Mouse (Mus musculus) midbrain, embryonic 14.5 days (tissue): ENCODE results near the gene Ints1. TPM values are rescaled to one million over a fixed set of nuclear protein-coding genes. Genes with fewer than 3 reads are reported as not detected.
"Not testable (repeated sequence)": the region's sequence is repeated elsewhere in the genome, so short reads cannot be mapped to it uniquely, and the experiment has no call there.

Experiments used
- ATAC-seq: fragments of 200-750 bp; cut with Nextera tagmentation; 2 replicates; pipeline ENCODE4 v1.8.0; 2017; ENCODE audit warnings: moderate number of reproducible peaks, moderate library complexity; ENCODE audit not compliant: low FRiP score, low TSS enrichment
- DNase-seq: peaks from one replicate; pipeline ENCODE4 v3.0.0-alpha.2; 2015
- H3K27ac ChIP-seq: fragments of 300-500 bp; sonication (generic); replicated peaks from 2 replicates; pipeline ENCODE4 v1.5.1; 2014; ENCODE audit warnings: mild to moderate bottlenecking, low read depth, low read length, moderate library complexity
- H3K27me3 ChIP-seq: fragments of 300-500 bp; sonication (generic); 2 replicates; pipeline ENCODE4 v1.6.1; 2014; ENCODE audit warnings: low read length, control low read depth, mixed read lengths; ENCODE audit not compliant: control insufficient read depth, insufficient read depth
- H3K36me3 ChIP-seq: fragments of 300-500 bp; sonication (generic); 2 replicates; pipeline ENCODE4 v1.6.1; 2014; ENCODE audit warnings: low read length, control low read depth; ENCODE audit not compliant: control insufficient read depth, insufficient read depth
- H3K4me1 ChIP-seq: fragments of 300-500 bp; sonication (generic); 2 replicates; pipeline ENCODE4 v1.6.1; 2014; ENCODE audit warnings: mild to moderate bottlenecking, antibody characterized with exemption, low read length, control low read depth; ENCODE audit not compliant: control insufficient read depth, insufficient read depth
- H3K4me2 ChIP-seq: fragments of 300-500 bp; sonication (generic); 2 replicates; pipeline ENCODE4 v1.6.1; 2014; ENCODE audit warnings: mild to moderate bottlenecking, low read length, moderate library complexity
- H3K4me3 ChIP-seq: fragments of 300-500 bp; sonication (generic); replicated peaks from 2 replicates; pipeline ENCODE4 v1.5.1; 2014; ENCODE audit warnings: low read depth, low read length
- H3K9ac ChIP-seq: fragments of 300-500 bp; sonication (generic); replicated peaks from 2 replicates; pipeline ENCODE4 v1.6.1; 2014; ENCODE audit warnings: mild to moderate bottlenecking, low read length, moderate library complexity
- H3K9me3 ChIP-seq: fragments of 300-500 bp; sonication (generic); 2 replicates; pipeline ENCODE4 v1.6.1; 2016; ENCODE audit warnings: low read length, control low read depth, mixed read lengths; ENCODE audit not compliant: control insufficient read depth
- WGBS: fragments of 180-500 bp; shearing (Covaris S2); extraction: QIAGEN DNeasy Blood & Tissue Kit; methylation state at CpG from one replicate; pipeline ENCODE4 v1.1.7; 2014; 5-methylcytosine and 5-hydroxymethylcytosine counted together
- polyA plus RNA-seq: library from polyadenylated mRNA; unstranded; fragments of >200 nt; fragmentation: Nextera tagmentation; extraction: Ambion mirVana; gene quantifications from 2 replicates; pipeline ENCODE4 v1.2.1, GENCODE M21; 2014

The Ints1 gene
- polyA plus RNA-seq, 1 experiment from 2014 or later: 44.7 TPM

DNA sequence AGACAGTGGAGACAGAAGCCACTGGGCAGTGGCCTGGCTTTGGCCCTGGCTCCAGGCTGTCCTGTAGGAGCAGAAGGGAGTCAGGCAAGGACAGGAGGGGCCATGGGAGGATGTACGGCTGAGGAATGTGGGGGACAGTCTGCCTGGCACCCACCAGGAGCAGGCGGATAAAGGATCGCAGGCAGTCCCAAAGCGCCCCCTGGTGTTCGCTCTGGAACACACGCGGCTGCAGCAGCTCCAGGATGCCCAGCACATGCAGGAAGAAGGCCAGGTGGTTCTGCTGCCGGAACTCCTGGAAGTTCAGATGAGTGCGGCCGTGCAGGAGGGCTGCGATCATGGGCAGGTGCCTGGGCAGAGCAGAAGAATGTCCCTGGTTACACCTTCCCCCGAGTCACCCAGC lies 20.7 kb downstream of the Ints1 start:
- 28% methylated on average over 12 of the region's 12 CpGs for WGBS

GRCm38 (mm10) chr5:139750535-139750934 lies 24.9 kb downstream of the Ints1 start:
- DNase-seq (peak; percentile 84), ATAC-seq (no peak)
- no peak overlapping the region for H3K27ac ChIP-seq
- no peaks in the 10 kb centered on the region for H3K9me3 ChIP-seq
- H3K4me1 ChIP-seq: no peaks in the 10 kb centered on the region
- no peak overlapping the region for H3K4me3 ChIP-seq
- H3K27me3 ChIP-seq: no peaks in the 10 kb centered on the region
- H3K36me3 ChIP-seq: peaks cover 53% of the 10 kb centered on the region
- no peak overlapping the region for H3K4me2 ChIP-seq
- H3K9ac ChIP-seq: no peak overlapping the region

More for the DNA sequence above, 20.7 kb downstream of the Ints1 start:
- Histone ChIP-seq H3K4me2 (no peak overlapping the region), H3K4me3 (no peak overlapping the region), H3K9ac (no peak overlapping the region), H3K4me1 (no peaks in the 10 kb centered on the region), H3K27ac (no peak overlapping the region), H3K9me3 (no peaks in the 10 kb centered on the region), H3K27me3 (no peaks in the 10 kb centered on the region), H3K36me3 (peaks cover 95% of the 10 kb centered on the region)
- ATAC-seq: no peak
- DNase-seq: peak; percentile 77

DNA sequence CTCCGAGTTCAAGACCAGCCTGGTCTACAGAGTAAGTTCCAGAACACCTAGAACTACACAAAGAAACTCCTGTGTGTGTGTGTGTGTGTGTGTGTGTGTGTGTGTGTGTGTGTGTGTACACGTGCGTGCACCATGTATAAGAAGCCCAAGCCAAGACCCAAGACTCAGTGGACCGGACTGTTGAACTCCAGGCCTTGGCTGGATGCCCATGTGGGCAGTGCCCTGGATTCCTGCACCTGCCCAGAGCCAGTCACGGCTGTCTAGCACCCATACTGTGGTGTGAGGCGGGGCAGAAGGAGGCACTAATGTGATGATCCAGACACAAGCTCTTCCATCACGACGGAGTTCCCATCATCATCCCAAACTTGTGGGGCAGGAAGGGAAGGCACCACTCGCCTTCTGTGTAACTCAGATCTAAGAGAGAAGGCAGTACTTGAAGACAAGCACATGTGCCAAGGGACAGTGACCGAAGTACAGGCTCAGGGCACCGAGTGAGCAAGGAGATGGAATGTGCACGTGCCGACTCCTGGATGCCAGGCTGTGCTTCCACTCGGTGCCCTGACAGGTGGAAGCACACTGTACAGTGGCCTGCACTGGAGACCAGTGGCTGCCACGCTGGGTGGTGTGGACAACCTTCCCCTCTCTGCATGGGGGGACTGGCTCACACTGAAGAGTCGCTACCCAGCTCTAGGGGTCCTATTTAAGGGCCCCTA lies 25.9 kb downstream of the Ints1 start:
- Histone ChIP-seq H3K4me2 (no peak overlapping the region), H3K9ac (no peak overlapping the region), H3K27ac (no peak overlapping the region), H3K27me3 (no peaks in the 10 kb centered on the region), H3K36me3 (peaks cover 43% of the 10 kb centered on the region), H3K4me1 (no peaks in the 10 kb centered on the region), H3K4me3 (no peak overlapping the region), H3K9me3 (no peaks in the 10 kb centered on the region)
- ATAC-seq (no peak), DNase-seq (no peak)
- 90% methylated on average over 16 of the region's 16 CpGs for WGBS

DNA sequence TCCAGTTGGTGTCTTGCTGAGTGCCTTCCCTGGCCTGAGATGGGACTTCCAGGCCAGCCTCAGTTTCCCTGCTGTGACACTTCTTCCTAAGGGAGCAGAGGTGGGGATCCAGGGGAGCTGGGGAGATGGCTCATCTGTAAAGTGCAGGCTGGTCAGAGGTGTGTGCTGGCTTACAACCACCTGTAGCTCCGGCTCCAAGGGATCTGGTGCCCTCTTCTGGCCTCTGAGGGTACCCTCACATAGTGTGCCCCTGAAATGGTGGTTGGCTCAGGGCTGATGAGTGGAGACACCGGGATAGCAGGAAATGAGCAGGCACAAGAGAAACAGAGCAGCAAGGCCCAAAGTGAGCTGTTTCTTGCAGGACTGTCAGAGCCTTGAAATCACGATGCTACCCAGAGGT lies 29.7 kb downstream of the Ints1 start:
- no peak; the same call in 1 of the 2 replicates for ATAC-seq
- WGBS: 8% methylated on average over 3 of the region's 3 CpGs

GRCm38 (mm10) chr5:139742640-139743039 lies 32.8 kb downstream of the Ints1 start:
- H3K27me3 ChIP-seq, ATAC-seq, H3K9me3 ChIP-seq, H3K36me3 ChIP-seq, H3K27ac ChIP-seq, DNase-seq, H3K9ac ChIP-seq, H3K4me1 ChIP-seq, H3K4me3 ChIP-seq, H3K4me2 ChIP-seq: not testable (repeated sequence)
- WGBS: 60% methylated on average over 3 of the region's 3 CpGs

More for the DNA sequence above, 29.7 kb downstream of the Ints1 start:
- H3K36me3 ChIP-seq: peaks cover 10% of the 10 kb centered on the region
- H3K4me2 ChIP-seq: no peak overlapping the region
- H3K4me1 ChIP-seq: no peaks in the 10 kb centered on the region
- DNase-seq: peak; percentile 78
- H3K9me3 ChIP-seq: no peaks in the 10 kb centered on the region
- no peaks in the 10 kb centered on the region for H3K27me3 ChIP-seq
- no peak overlapping the region for H3K4me3 ChIP-seq
- H3K9ac ChIP-seq: no peak overlapping the region
- no peak overlapping the region for H3K27ac ChIP-seq

- H3K9ac ChIP-seq: no peak overlapping the region
- 72% methylated on average over 7 of the region's 7 CpGs for WGBS
- no peak overlapping the region for H3K4me3 ChIP-seq
- no peaks in the 10 kb centered on the region for H3K9me3 ChIP-seq
- no peak overlapping the region for H3K27ac ChIP-seq
- H3K4me2 ChIP-seq: no peak overlapping the region
- no peaks in the 10 kb centered on the region for H3K36me3 ChIP-seq
- no peaks in the 10 kb centered on the region for H3K27me3 ChIP-seq
- ATAC-seq (no peak), DNase-seq (no peak)
- peaks cover 24% of the 10 kb centered on the region for H3K4me1 ChIP-seq
These were observed 36.7 kb downstream of the Ints1 start for GRCm38 (mm10) chr5:139738592-139739315.

DNA sequence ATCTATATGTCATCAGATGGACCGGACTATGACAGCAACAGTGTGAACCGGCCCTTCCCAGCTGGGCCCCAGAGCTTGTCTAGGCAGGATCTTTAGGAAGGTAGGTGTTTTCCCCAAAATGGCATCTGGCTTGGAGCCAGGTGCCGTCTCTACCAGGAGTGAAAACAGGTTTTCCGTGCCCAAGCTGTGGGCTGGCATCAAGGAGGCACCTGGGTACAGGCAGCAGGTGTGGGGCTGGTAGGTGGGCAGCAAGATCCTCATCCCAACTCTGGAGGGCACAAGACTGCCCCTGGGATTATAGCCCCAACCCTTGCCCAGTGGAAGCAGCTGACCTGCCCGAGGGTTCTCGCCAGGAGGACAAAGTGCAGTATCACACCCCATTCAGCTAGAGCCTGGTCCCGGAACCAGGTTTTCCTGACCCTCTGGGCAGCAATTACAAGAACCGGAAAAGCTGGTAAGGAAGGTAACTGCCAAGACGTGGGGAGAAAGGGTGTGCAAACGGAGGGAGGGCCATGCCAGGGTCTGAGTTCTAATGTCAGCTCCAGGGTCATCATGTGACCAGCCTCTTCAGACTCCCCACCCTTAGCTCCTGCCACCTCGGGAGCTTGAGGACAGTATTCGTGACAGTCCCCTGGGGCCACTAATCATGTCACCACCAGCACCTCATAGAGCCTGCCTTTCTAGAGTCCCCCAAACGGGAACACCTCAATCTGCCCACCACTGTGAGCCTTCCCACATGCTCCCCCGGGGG lies 37.5 kb downstream of the Ints1 start:
- ATAC-seq (no peak), DNase-seq (no peak)
- Histone ChIP-seq H3K36me3 (no peaks in the 10 kb centered on the region), H3K4me2 (no peak overlapping the region), H3K27ac (no peak overlapping the region), H3K4me3 (no peak overlapping the region), H3K4me1 (peaks cover 29% of the 10 kb centered on the region), H3K27me3 (no peaks in the 10 kb centered on the region), H3K9ac (no peak overlapping the region), H3K9me3 (no peaks in the 10 kb centered on the region)
- 87% methylated on average over 14 of the region's 14 CpGs for WGBS

DNA sequence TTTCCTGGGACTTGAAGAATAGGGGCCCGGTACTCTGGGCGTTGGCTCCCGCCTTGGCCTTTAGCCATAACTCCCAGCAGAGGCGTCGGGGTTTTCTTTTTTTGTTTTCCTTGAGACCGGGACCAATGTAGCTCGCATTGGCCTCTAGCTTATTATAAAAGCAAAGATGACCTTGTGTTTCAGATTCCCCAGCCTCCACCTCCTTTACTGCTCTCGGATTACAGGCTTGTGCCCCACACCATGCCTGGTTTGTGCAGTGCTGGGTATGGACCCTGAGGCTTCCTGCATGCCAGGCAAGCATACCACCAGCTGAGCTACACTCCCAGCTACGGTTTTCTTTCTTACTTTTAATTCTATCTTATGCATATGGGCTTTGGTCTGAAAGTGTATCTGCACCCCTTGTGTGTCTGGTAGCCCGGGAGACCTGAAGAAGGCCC lies 39.0 kb downstream of the Ints1 start:
- WGBS: 11% methylated on average over 10 of the region's 10 CpGs
- Histone ChIP-seq H3K9ac (0 out of 2 replicates have a peak overlapping the region, but pooled peaks have one; percentile 7), H3K36me3 (no peaks in the 10 kb centered on the region), H3K27ac (peak overlapping the region; percentile 55; the same call in 1 of the 2 replicates), H3K4me1 (peaks cover 29% of the 10 kb centered on the region), H3K27me3 (no peaks in the 10 kb centered on the region), H3K4me3 (peak overlapping the region; percentile 46), H3K9me3 (no peaks in the 10 kb centered on the region), H3K4me2 (peak overlapping the region; percentile 88)
- DNase-seq (no peak), ATAC-seq (peak; percentile 60)
